Mouse (Mus musculus): Measurements from ENCODE around the gene Hoxd8.

Hoxd8 gene

GRCm38 (mm10) chr2:74699664-74700545 lies 4.5 kb upstream of the Hoxd8 start:
- no peak for DNase-seq

DNA sequence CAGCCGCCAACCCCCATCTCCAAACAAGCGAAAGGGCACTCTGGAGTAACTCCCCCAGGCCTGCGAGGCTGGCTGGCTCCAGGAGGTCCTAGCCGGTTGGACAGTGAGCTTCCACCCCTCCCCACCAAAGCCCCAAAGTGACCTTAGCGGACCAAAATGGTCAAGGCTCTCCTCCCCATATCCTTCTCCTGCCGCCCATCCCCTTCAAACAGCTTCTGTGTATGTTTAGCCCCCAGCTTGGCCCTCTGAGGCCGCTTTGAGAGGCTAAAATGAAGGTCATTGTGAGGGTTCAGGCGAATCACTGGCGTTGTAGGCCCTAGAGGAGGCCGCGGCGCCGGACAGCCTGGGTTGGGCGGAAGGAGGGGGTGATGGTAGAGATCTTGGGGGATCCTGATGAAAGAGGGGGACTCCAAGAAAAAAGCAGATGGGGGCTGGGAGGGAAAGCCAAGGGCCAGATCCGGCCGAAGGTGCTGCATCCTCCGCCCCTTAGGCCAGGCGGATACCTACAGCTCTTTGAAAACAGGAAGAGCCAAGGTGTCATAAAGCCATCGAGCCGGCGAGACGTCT lies 3.8 kb upstream of the Hoxd8 start:
- no peak for DNase-seq

GRCm38 (mm10) chr2:74701949-74702819 lies 2.2 kb upstream of the Hoxd8 start:
- peak; percentile 66 for DNase-seq

DNA sequence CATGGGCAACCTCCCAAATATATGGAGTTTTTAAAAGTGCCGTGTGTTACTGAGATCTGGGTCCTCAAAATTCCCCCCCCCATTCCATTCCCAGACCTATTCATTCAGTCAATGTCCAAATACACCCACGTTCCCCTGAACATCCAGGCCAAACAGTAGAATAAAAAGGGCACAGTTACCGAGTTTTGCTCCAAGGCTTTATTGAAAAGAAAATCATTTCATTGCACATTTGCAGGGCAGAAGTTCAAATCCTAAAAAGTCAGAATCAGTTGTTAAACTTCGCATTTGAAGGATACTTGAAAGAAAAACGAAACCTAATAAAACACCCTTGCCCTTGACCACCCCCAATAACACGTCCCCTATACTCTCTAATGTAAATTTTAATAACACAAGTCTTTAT lies 1.6 kb upstream of the Hoxd8 start:
- DNase-seq = no peak

GRCm38 (mm10) chr2:74703317-74703716 lies 1.1 kb upstream of the Hoxd8 start:
- DNase-seq = no peak

GRCm38 (mm10) chr2:74703720-74704392 lies 559 bp upstream of the Hoxd8 start:
- no peak for DNase-seq

- no peak for DNase-seq
Observed at GRCm38 (mm10) chr2:74704999-74705466, 618 bp downstream of the Hoxd8 start.

DNA sequence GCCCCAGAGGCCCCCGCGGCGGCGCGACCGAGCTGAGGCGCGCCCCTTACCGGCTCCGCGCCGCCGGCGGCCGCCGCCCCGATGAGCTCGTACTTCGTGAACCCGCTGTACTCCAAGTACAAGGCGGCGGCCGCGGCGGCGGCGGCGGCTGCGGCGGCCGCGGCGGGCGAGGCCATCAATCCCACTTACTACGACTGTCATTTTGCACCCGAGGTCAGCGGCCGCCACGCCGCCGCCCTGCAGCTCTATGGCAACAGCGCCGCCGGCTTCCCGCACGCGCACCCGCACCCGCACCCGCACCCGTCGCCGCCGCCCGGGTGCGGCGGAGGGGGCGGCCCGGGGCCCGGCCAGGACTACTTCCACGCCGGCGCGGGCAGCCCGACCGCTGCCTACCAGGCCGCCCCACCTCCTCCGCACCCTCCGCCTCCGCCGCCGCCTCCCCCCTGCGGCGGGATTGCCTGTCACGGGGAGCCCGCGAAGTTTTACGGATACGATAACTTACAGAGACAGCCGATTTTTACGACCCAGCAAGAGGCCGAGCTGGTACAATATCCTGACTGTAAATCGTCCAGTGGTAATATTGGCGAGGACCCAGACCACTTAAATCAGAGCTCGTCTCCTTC lies 1.2 kb downstream of the Hoxd8 start:
- DNase-seq = no peak

- no peak for DNase-seq
Observed at GRCm38 (mm10) chr2:74706393-74706960, 2.1 kb downstream of the Hoxd8 start.

- no peak for DNase-seq
Observed at GRCm38 (mm10) chr2:74707599-74707998, 3.2 kb downstream of the Hoxd8 start.

GRCm38 (mm10) chr2:74708676-74709075 lies 4.3 kb downstream of the Hoxd8 start:
- no peak for DNase-seq

DNA sequence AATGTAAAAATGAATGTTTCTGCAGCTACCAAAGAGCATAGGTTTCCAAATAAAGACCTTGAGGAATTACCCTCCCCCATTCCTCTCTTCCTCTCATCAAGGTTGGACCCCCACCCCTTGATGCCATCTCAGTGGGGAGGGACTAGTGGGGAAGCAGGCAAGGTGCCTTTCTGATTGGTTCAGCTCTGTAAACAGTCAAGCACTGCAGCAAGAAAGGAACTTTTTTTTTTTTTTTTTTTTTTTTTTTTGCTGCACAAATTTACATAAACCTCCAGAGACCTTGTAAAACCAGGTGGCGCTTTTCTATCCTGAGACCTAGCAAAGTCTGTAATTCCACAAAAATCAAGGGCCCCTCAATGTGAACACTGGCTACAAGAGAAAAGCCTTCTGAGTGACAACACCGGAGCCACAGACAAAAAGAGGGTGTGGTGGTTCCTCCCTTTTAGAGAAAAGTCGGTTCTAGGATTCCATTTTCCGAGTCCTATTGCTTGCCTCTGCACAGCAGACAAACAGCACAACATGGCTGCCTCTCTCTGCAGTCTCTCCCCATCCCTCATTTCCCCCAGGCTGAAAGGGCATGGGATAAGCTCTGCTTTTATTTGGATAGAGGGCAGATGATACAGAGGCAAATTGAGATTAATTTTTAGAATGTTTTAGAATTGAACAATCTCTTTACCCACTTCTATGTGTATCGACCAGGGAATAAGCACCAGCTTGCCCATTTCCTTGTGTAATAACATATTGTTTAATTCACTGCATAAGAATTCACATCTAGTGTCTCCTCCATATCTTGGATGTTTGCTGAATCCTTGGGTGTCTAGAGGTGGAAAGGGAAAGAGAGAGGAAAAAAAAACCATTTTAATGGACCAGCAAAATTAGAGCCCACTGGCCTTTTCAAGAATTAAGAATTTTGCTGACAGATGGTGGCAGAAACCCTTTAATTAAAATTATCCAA lies 5.3 kb downstream of the Hoxd8 start:
- no peak for DNase-seq

GRCm38 (mm10) chr2:74710929-74711543 lies 6.6 kb downstream of the Hoxd8 start:
- no peak for DNase-seq

DNA sequence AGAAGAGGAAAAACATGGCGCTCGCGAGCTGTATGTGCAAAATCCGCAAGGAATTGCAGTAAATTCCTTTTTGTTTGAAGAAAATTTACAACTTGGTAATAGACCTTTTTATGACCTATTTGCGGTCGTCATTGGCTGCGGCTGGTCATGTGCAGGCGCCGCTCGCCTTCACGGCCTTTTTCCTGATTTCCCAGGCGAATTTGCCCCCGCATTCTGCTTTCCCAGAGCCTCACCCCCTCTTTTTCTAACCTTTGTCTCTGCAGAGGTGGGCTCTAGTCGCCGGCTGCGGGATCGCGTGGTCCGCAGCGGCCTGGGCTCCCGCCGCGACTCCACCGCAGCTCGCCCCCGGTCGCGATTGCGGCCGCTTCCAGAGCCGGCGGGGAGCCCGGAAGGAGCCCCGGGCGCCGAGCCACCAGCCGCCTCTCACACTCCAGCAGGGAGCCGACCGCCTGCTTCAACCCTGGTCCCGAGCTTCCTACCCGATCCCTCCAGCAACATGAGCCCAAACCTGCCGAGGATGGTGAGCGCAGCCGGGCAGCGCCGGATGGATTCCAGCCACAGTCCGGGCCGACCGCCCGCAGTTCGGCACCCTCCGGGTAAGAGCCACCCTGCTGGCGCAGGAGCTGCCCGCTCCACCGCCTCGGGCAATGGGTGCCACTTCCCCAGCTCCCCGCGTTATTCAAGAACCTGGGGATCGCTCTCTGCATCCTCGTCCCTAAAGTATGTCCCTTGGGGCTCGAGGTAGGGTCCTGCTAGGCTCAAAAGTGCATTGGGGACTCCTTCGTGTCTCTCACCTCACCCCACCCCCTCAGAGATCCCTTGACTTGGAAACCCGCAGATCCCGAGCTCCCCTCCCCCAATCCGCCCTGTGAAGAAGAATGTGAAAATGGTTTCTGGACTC lies 7.6 kb downstream of the Hoxd8 start, which contains the start of the genes Hoxd3 and Hoxd4:
Gene Hoxd3, plus strand, starts transcription at position 207 of the 901 bp plus-strand sequence.
Gene Hoxd4, plus strand, starts transcription at position 209 of the 901 bp plus-strand sequence.
- DNase-seq = no peak

- DNase-seq = no peak
Observed at GRCm38 (mm10) chr2:74713239-74714150, 9.1 kb downstream of the Hoxd8 start.

- DNase-seq = no peak
Observed at GRCm38 (mm10) chr2:74714156-74714789, 9.9 kb downstream of the Hoxd8 start.

DNA sequence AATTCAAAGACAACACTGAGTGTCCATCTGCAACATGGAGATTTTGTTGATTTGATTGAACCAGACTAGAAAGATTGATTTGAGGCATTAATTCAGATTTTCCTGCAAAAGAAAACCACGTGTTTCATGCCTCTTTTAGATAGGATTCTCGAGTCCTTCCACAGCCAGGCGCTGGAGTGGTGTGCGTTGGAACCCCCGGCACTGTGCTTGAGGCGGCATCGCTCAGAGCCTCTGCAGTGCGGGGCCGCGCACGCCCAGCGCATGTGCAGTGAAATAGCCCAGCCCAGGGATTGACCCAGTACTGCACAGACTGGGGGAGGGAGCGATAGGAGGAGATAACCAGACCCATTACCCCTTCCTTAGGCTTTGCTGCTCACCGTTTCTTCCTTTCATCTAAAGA lies 10.5 kb downstream of the Hoxd8 start:
- DNase-seq = no peak
